Mouse (Mus musculus) neural tube, postnatal 0 days (tissue): ENCODE results near the gene Katnbl1. TPM values are rescaled to one million over a fixed set of nuclear protein-coding genes. Genes with fewer than 3 reads are reported as not detected.

Experiments
- polyA plus RNA-seq: library from polyadenylated mRNA; unstranded; fragments of >200 nt; fragmentation: Nextera tagmentation; extraction: Ambion mirVana; gene quantifications from 2 replicates; pipeline ENCODE4 v1.2.1, GENCODE M21; 2015

The Katnbl1 gene
- 21.4 and 22.9 TPM in 2 replicates for polyA plus RNA-seq

DNA sequence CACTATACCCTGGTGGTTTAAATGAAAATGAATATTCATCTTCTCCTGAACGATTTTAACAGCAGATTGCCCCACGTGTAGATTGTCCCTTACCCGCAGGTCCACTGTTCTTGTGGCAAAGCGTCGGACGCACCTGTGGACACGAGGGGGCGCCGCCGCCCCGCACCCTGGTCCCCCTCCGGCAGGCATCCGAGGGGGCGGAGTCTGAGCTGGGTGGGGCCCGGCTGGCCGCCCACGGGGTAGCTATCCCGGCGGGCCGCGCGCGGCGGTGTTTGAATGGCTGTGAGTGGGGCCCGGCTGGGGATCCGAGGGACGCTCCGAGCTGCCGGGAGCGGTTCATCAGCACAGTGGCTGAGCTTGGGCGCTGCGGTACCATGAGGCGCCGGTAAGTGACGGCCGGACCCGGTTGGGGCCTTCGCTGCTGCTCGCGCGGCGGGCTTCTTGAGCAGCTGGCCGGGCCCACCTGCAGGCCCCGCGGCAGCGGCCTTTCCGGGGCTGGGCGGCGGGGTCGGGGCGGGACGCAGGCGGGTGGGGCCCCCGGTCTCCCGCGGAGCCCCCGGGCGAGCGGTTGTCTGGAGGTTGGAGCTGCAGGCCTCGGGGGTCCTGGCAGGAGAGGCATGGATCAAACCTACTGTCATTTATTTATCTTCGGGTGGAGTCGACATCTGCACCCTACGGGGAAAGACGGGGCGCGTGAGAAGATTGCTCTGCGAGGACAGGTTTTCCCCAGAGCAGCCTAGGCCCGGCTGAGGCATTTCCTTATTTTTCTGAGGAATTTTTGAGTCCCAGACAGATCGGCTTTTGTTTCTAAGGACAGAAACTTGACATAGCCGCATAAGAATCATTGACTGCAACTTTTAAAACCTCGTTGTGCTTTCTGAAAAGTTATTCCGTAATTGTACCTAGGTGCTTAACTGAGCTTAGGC, at the start of gene Katnbl1:
Katnbl1 (plus strand) TSS at position 239 of the 926 bp plus-strand sequence.

DNA sequence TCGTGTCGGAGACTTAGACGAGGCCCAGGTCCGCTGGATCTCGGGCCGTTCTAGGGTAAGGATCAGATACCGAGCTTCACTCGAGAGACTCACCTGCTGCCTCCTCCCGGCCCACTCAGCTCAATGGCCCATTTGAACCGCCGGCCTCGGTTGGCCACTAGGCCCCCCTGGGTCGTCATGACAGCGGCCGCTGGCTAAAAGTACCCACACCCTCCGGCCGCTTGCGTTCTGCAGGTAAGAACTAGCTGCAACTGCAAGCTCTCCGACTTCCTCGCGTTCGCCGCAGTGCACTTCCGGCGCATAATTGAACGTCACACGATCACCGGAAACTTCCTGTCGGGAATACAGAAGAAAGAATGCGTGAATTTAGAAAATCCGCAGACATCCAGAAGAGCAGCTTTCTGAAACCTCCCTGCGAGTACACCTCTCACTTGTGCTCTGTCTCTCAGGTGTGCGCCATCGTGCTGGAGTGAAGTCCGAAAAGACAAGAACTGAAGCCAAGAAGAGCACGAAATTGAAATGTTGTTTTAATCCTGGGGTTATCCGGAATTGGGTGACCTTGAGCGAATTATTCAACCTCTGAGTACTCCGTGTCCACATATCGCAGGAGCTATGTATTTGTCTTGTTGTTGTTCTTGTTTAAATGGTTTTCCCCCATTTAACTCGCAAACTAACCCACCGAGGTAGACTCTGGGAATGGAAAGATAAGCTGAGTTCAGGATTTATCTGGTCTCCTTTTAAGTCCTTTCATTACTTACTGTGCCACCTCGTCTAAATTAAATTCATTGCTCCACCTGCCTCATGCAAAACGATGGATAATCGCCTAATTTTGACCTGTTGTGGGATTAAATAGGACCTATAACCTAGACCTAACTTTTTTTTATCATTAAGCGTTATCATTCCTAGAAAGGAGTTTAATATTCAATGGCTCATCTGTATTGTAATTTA, 11.0 kb upstream of the Katnbl1 start, which contains the start of gene Emc4:
Emc4 (minus strand) TSS at position 302 of the 948 bp plus-strand sequence.

DNA sequence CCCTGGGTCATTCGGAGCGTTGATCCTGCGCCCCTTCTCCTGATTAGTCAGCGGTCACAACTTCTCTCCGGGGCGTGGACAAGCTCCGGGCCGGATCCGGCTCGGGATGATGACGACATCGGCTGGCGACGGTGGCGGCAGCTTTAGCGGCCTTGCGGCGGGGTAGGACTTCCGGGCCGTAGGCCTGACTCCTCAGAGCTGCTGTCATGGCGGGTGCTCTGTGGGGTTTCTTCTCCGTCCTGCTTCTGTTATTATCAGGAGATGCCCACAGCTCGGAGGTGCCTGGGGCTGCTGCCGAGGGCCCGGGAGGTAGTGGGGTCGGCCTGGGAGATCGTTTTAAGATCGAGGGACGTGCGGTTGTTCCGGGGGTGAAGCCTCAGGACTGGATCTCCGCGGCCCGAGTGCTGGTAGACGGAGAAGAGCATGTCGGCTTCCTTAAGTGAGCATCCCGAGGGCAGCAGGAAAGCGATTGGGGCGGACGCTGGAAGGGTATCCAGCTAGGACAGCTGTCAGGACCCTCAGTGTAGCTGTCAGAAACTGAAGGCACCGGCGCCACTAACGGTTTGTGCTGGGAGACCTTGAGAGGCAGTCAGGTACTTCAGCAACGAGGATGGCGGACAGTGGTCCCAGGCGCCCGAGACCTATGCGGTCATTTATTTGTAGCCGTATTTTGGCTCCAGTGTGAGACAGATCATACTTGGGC, 76.0 kb downstream of the Katnbl1 start, which contains the start of gene Emc7:
Emc7 (plus strand) TSS at position 136 of the 703 bp plus-strand sequence.

Other genes starting within 250 kb of the Katnbl1 start
- gene Olfr1316, start 244.2 kb upstream of the Katnbl1 start, polyA plus RNA-seq = not detected in 2 replicates
- gene Olfr1317, start 238.9 kb upstream of the Katnbl1 start, polyA plus RNA-seq = not detected in 2 replicates
- 0.04 TPM in 1 of 2 replicates, not detected in the other for gene Olfr1318, start 225.0 kb upstream of the Katnbl1 start, polyA plus RNA-seq
- gene Lpcat4, start 139.7 kb upstream of the Katnbl1 start, polyA plus RNA-seq = 30.5 and 31.2 TPM in 2 replicates
- 0.06 and 0.10 TPM in 2 replicates for gene Nutm1, start 119.9 kb upstream of the Katnbl1 start, polyA plus RNA-seq
- 192 and 212 TPM in 2 replicates for gene Nop10, start 117.3 kb upstream of the Katnbl1 start, polyA plus RNA-seq
- 12.4 and 14.3 TPM in 2 replicates for gene Slc12a6, start 113.4 kb upstream of the Katnbl1 start, polyA plus RNA-seq
- not detected in 2 replicates for gene Gm21985, start 112.9 kb upstream of the Katnbl1 start, polyA plus RNA-seq
- 283 and 285 TPM in 2 replicates for gene Emc4, start 11.2 kb upstream of the Katnbl1 start, polyA plus RNA-seq
- gene Emc7, start 75.8 kb downstream of the Katnbl1 start, polyA plus RNA-seq = 39.1 and 42.8 TPM in 2 replicates
- gene Chrm5, start 101.6 kb downstream of the Katnbl1 start, polyA plus RNA-seq = 2.1 and 2.3 TPM in 2 replicates
- gene Aven, start 113.8 kb downstream of the Katnbl1 start, polyA plus RNA-seq = 4.8 and 5.2 TPM in 2 replicates